Mouse (Mus musculus): ENCODE results near the gene Bag6. TPM values are rescaled to one million over a fixed set of nuclear protein-coding genes. Genes with fewer than 3 reads are reported as not detected.

Bag6 gene
- total and polyA plus RNA-seq, 3 experiments: 389 to 470 (median 403) TPM

- no peak for DNase-seq
Measured at GRCm38 (mm10) chr17:35166352-35167035, 31.5 kb downstream of the Bag6 start.

- DNase-seq: no peak
Measured at GRCm38 (mm10) chr17:35167794-35168193, 32.8 kb downstream of the Bag6 start.

- DNase-seq: no peak
Measured at GRCm38 (mm10) chr17:35168541-35169207, 33.7 kb downstream of the Bag6 start.

- DNase-seq: no peak
Measured at GRCm38 (mm10) chr17:35172445-35173234, 37.7 kb downstream of the Bag6 start.

- DNase-seq: no peak
Measured at GRCm38 (mm10) chr17:35173329-35173728, 38.4 kb downstream of the Bag6 start.

GRCm38 (mm10) chr17:35174201-35174977 lies 39.4 kb downstream of the Bag6 start:
- no peak for DNase-seq

- DNase-seq: no peak
Measured at GRCm38 (mm10) chr17:35175382-35175781, 40.4 kb downstream of the Bag6 start.

GRCm38 (mm10) chr17:35175968-35176367 lies 41.0 kb downstream of the Bag6 start, which contains the start of gene Aif1:
Aif1 (minus strand) TSS chr17:35176068.
- DNase-seq: no peak

GRCm38 (mm10) chr17:35178528-35178927 lies 43.5 kb downstream of the Bag6 start:
- DNase-seq: peak; percentile 86

- no peak for DNase-seq
Measured at GRCm38 (mm10) chr17:35180093-35180492, 45.1 kb downstream of the Bag6 start.

- peak; percentile 80 for DNase-seq
Measured at GRCm38 (mm10) chr17:35185639-35186611, 50.9 kb downstream of the Bag6 start.

- DNase-seq: no peak
Measured at GRCm38 (mm10) chr17:35186681-35187080, 51.7 kb downstream of the Bag6 start.

GRCm38 (mm10) chr17:35187345-35187744 lies 52.4 kb downstream of the Bag6 start:
- no peak for DNase-seq

- no peak for DNase-seq
Measured at GRCm38 (mm10) chr17:35187959-35188610, 53.1 kb downstream of the Bag6 start, which contains the start of gene Lst1. Lst1 (minus strand) TSS chr17:35188439.

GRCm38 (mm10) chr17:35189186-35189585 lies 54.2 kb downstream of the Bag6 start:
- DNase-seq: no peak

GRCm38 (mm10) chr17:35190096-35190495 lies 55.1 kb downstream of the Bag6 start:
- DNase-seq: no peak

- DNase-seq: no peak
Measured at GRCm38 (mm10) chr17:35191723-35192122, 56.7 kb downstream of the Bag6 start.

- DNase-seq: peak; percentile 44
Measured at GRCm38 (mm10) chr17:35192924-35193323, 57.9 kb downstream of the Bag6 start.

- DNase-seq: peak; percentile 77
Measured at GRCm38 (mm10) chr17:35193881-35194843, 59.2 kb downstream of the Bag6 start, which contains the start of gene Ltb. Ltb (plus strand) TSS chr17:35194439.

Data from adrenal gland, adult 2 months (tissue).